Comparison of ENCODE assay signal across 18 mouse cellular contexts in genomic region chr1:176826186-176826585, GRCm38 (mm10). TPM values are rescaled to one million over a fixed set of nuclear protein-coding genes. Genes with fewer than 3 reads are reported as not detected.
DNase-seq lines count a peak whose midpoint lies in the region; ATAC-seq and TF ChIP-seq lines count a peak whose summit lies in the region.
"Had no signal": no experiment of that assay in that cellular context is flagged by ENCODE, and none has a peak within 500 bp of the region (broad histone marks: within the 10 kb centered on the region; RNA-seq: fewer than 3 reads in every experiment).

No protein-coding gene starts in this region.

- H3K9me3 ChIP-seq in liver, embryonic 16.5 days (replicated peaks; ENCODE audit: control insufficient read depth, low read length): no peaks in the 10 kb centered on the region
- H3K9me3 ChIP-seq in heart, embryonic 12.5 days (replicated peaks): no peaks in the 10 kb centered on the region
- H3K9me3 ChIP-seq: kidney, embryonic 15.5 days; neural tube, embryonic 12.5 days had no signal

- DNase-seq in adrenal gland, postnatal 10 days: peak; percentile 67
- DNase-seq in adrenal gland, adult 8-10 months: no peak
- no peak for DNase-seq in heart, postnatal 14 days
- DNase-seq: cerebellum, postnatal 10 days; heart, postnatal 4 days; thymus, adult 18-20 months had no signal

- no peak for TF ChIP-seq POLR2A in bone marrow, adult 2 months (IDR thresholded peaks at IDR 0.05; ENCODE audit: borderline replicate concordance, control insufficient read depth, low read depth, low read length)

- H3K27me3 ChIP-seq in liver, embryonic 16.5 days (ENCODE audit: control insufficient read depth, insufficient read depth, low read depth, low read length): no peaks in the 10 kb centered on the region
- no peaks in the 10 kb centered on the region for H3K27me3 ChIP-seq in heart, embryonic 12.5 days (replicated peaks)
- H3K27me3 ChIP-seq: kidney, embryonic 15.5 days; neural tube, embryonic 12.5 days; Patski had no signal

- no peaks in the 10 kb centered on the region for H3K36me3 ChIP-seq in liver, embryonic 16.5 days (ENCODE audit: control insufficient read depth, insufficient read depth)
- no peaks in the 10 kb centered on the region for H3K36me3 ChIP-seq in heart, embryonic 12.5 days

- intact Hi-C loops in heart, postnatal 14 days (cut with DNase I): no loop called here

- 40% methylated on average over 11 of the region's 11 CpGs for WGBS in bone marrow, adult 2 months
- 45% methylated on average over 11 of the region's 11 CpGs for WGBS in liver, embryonic 16.5 days (ENCODE audit: insufficient replicate concordance)
- WGBS in heart, embryonic 12.5 days: 77% methylated on average over 11 of the region's 11 CpGs

- no peak overlapping the region for H3K4me2 ChIP-seq in liver, embryonic 16.5 days (ENCODE audit: low read depth, low read length)
- no peak overlapping the region for H3K4me2 ChIP-seq in heart, embryonic 12.5 days
- H3K4me2 ChIP-seq: kidney, embryonic 15.5 days; neural tube, embryonic 12.5 days had no signal

- H3K4me3 ChIP-seq in bone marrow, adult 2 months (replicated peaks; ENCODE audit: control insufficient read depth, low read depth, low read length): peak overlapping the region; percentile 15
- no peak overlapping the region for H3K4me3 ChIP-seq in liver, embryonic 16.5 days (ENCODE audit: low read depth, low read length)
- H3K4me3 ChIP-seq in heart, embryonic 12.5 days: no peak overlapping the region
- H3K4me3 ChIP-seq: erythroblast, embryonic 14.5 days; kidney, embryonic 15.5 days; layer of hippocampus, adult 2 months; neural tube, embryonic 12.5 days had no signal

- H3K9ac ChIP-seq in liver, embryonic 16.5 days (ENCODE audit: low read depth, low read length): no peak overlapping the region
- no peak overlapping the region for H3K9ac ChIP-seq in heart, embryonic 12.5 days
- H3K9ac ChIP-seq: kidney, embryonic 15.5 days; neural tube, embryonic 12.5 days had no signal

- peak; percentile 36; the same call in 1 of the 2 replicates for ATAC-seq in liver, embryonic 16.5 days (ENCODE audit: low read depth)
- peak; percentile 66 for ATAC-seq in megakaryocyte, adult 5-6 weeks (ENCODE audit: poor library complexity, severe bottlenecking)
- ATAC-seq in heart, embryonic 12.5 days (ENCODE audit: insufficient number of reproducible peaks, low FRiP score): no peak
- no peak for ATAC-seq in megakaryocyte-erythroid progenitor cell, adult 5-6 weeks (replicated peaks; ENCODE audit: low FRiP score, low TSS enrichment, poor library complexity, severe bottlenecking)
- ATAC-seq: forebrain, embryonic 16.5 days; midbrain, embryonic 16.5 days; Patski had no signal

- H3K27ac ChIP-seq in bone marrow, adult 2 months (ENCODE audit: control insufficient read depth, insufficient read depth, low read depth, low read length, poor library complexity): peak overlapping the region; percentile 73
- H3K27ac ChIP-seq in liver, embryonic 16.5 days (ENCODE audit: low read length): peak overlapping the region; percentile 54; the same call in 1 of the 2 replicates
- no peak overlapping the region for H3K27ac ChIP-seq in heart, embryonic 12.5 days (ENCODE audit: poor library complexity, severe bottlenecking)
- H3K27ac ChIP-seq: kidney, embryonic 15.5 days; layer of hippocampus, adult 2 months; neural tube, embryonic 12.5 days had no signal

- H3K4me1 ChIP-seq in bone marrow, adult 2 months (ENCODE audit: control insufficient read depth, insufficient read depth, low read length): peaks cover 6% of the 10 kb centered on the region
- peaks cover 44% of the 10 kb centered on the region for H3K4me1 ChIP-seq in liver, embryonic 16.5 days (ENCODE audit: control insufficient read depth, low read depth, low read length)
- H3K4me1 ChIP-seq in heart, embryonic 12.5 days (replicated peaks): peaks cover 49% of the 10 kb centered on the region
- H3K4me1 ChIP-seq: kidney, embryonic 15.5 days; neural tube, embryonic 12.5 days had no signal

- TF ChIP-seq CTCF in bone marrow, adult 2 months (IDR thresholded peaks at IDR 0.05; ENCODE audit: control insufficient read depth, insufficient read depth, low read length): no peak

RNA-seq across cellular contexts. Expression of gene Sdccag8, which starts 11.7 kb away (rescaled TPM):
- total RNA-seq in adrenal gland, postnatal 10 days (2021): 10 to 100 TPM in 1 of 2 experiments, 1 to 10 TPM in 1; 6.6 to 10.7 TPM
- 10 to 100 TPM in 3 of 4 experiments, 1 to 10 TPM in 1; 9.7 to 20.9 (median 12.7) TPM for total RNA-seq in adrenal gland, adult 8-10 months (2022)
- 3.8 and 9.2 TPM in 2 replicates for polyA plus RNA-seq in bone marrow, adult 2 months (2011; ENCODE audit: insufficient read depth, insufficient read length, low replicate concordance, missing spikeins)
- 4.9 and 5.2 TPM in 2 replicates for polyA plus RNA-seq in liver, embryonic 16.5 days (2015; fragmentation: Nextera tagmentation; extraction: Ambion mirVana)
- 17.5 and 24.1 TPM in 2 replicates for total RNA-seq in megakaryocyte, adult 5-6 weeks (2015)
- total RNA-seq in megakaryocyte, adult 5-6 weeks (2017): 55.3 and 59.3 TPM in 2 replicates
- 1 to 10 TPM; 5.2 to 5.9 TPM for total RNA-seq in heart, postnatal 14 days (2021)
- 9.0 and 10.0 TPM in 2 replicates for polyA plus RNA-seq in heart, embryonic 12.5 days (2016; fragmentation: Nextera tagmentation; extraction: Ambion mirVana)
- total RNA-seq in megakaryocyte-erythroid progenitor cell, adult 5-6 weeks (2014; fragmentation: Nextera tagmentation): 4.9 and 11.9 TPM in 2 replicates
- 11.3 and 26.9 TPM in 2 replicates for total RNA-seq in megakaryocyte-erythroid progenitor cell, adult 5-6 weeks (2017)

RNA-seq across cellular contexts. Expression of gene Cep170, which starts 12.3 kb away (rescaled TPM):
- 10 to 100 TPM; 29.8 to 38.0 TPM for total RNA-seq in adrenal gland, postnatal 10 days (2021)
- 10 to 100 TPM; 27.4 to 44.4 (median 37.9) TPM for total RNA-seq in adrenal gland, adult 8-10 months (2022)
- polyA plus RNA-seq in bone marrow, adult 2 months (2011; ENCODE audit: insufficient read depth, insufficient read length, low replicate concordance, missing spikeins): 6.3 and 12.1 TPM in 2 replicates
- 4.5 and 6.4 TPM in 2 replicates for polyA plus RNA-seq in liver, embryonic 16.5 days (2015; fragmentation: Nextera tagmentation; extraction: Ambion mirVana)
- total RNA-seq in megakaryocyte, adult 5-6 weeks (2015): 68.3 and 74.4 TPM in 2 replicates
- total RNA-seq in megakaryocyte, adult 5-6 weeks (2017): 65.6 and 77.4 TPM in 2 replicates
- 10 to 100 TPM; 26.7 to 29.4 TPM for total RNA-seq in heart, postnatal 14 days (2021)
- polyA plus RNA-seq in heart, embryonic 12.5 days (2016; fragmentation: Nextera tagmentation; extraction: Ambion mirVana): 29.6 and 33.1 TPM in 2 replicates
- total RNA-seq in megakaryocyte-erythroid progenitor cell, adult 5-6 weeks (2014; fragmentation: Nextera tagmentation): 29.8 and 38.4 TPM in 2 replicates
- total RNA-seq in megakaryocyte-erythroid progenitor cell, adult 5-6 weeks (2017): 28.0 and 35.7 TPM in 2 replicates

Comparison
In these comparisons a context has a peak if more than half of its experiments do, and no peak if none do; other contexts are left out.
1. ATAC-seq: peak in liver, embryonic 16.5 days (single experiment) and megakaryocyte, adult 5-6 weeks (single experiment); none in heart, embryonic 12.5 days (single experiment) and megakaryocyte-erythroid progenitor cell, adult 5-6 weeks (single experiment).